Mouse (Mus musculus) myocyte (in vitro differentiated cells): ENCODE results near the gene Samd7. TPM values are rescaled to one million over a fixed set of nuclear protein-coding genes. Genes with fewer than 3 reads are reported as not detected.

Source experiments
- H3K27me3 ChIP-seq: one replicate; pipeline ENCODE4 v1.6.1; 2011; ENCODE audit not compliant: control insufficient read depth, insufficient read depth, insufficient read length
- H3K36me3 ChIP-seq: one replicate; pipeline ENCODE4 v1.6.1; 2011; ENCODE audit not compliant: control insufficient read depth, insufficient read depth
- H3K4me2 ChIP-seq: one replicate; pipeline ENCODE4 v1.6.1; 2011; ENCODE audit warnings: low read depth, control low read depth
- H3K4me3 ChIP-seq: one replicate; pipeline ENCODE4 v1.5.1; 2011; ENCODE audit warnings: mild to moderate bottlenecking, control low read depth, moderate library complexity
- H3K79me2 ChIP-seq: one replicate; pipeline ENCODE4 v1.6.1; 2011; ENCODE audit not compliant: control insufficient read depth, insufficient read depth
- H3ac ChIP-seq: one replicate; pipeline ENCODE4 v1.6.1; 2011; ENCODE audit not compliant: control insufficient read depth, insufficient read length
- CEBPB ChIP-seq: IDR thresholded peaks from 2 replicates; pipeline ENCODE4 v1.6.1; 2011; ENCODE audit warnings: mild to moderate bottlenecking, moderate library complexity; ENCODE audit not compliant: poor library complexity, insufficient read depth, severe bottlenecking
- E2F4 ChIP-seq: IDR thresholded peaks from one replicate; pipeline ENCODE4 v1.6.1; 2011; ENCODE audit warnings: mild to moderate bottlenecking, control low read depth, moderate library complexity; ENCODE audit not compliant: insufficient read depth
- MAX ChIP-seq: IDR thresholded peaks from one replicate; pipeline ENCODE4 v1.6.1; 2011; ENCODE audit warnings: low read depth, mild to moderate bottlenecking, control low read depth
- MYOD1 ChIP-seq, 3 experiments: IDR thresholded peaks; one replicate each; pipeline ENCODE4 v1.6.1; 2011; ENCODE audit warnings: control low read depth in 2 of 3, low read depth in 2 of 3, mild to moderate bottlenecking in 2 of 3, moderate library complexity in 1 of 3; ENCODE audit not compliant: insufficient read length in 2 of 3, control insufficient read depth in 1 of 3
- MYOG ChIP-seq, 3 experiments: IDR thresholded peaks; one replicate each; pipeline ENCODE4 v1.6.1; 2011; ENCODE audit warnings: control low read depth in 2 of 3, low read depth in 2 of 3, mild to moderate bottlenecking in 2 of 3; ENCODE audit not compliant: insufficient read length in 2 of 3, control insufficient read depth in 1 of 3, insufficient read depth in 1 of 3
- POLR2A ChIP-seq: IDR thresholded peaks from one replicate; pipeline ENCODE4 v1.6.1; 2011; ENCODE audit warnings: low read depth, mild to moderate bottlenecking, control low read depth, moderate library complexity; ENCODE audit not compliant: insufficient read length
- POLR2AphosphoS2 ChIP-seq: IDR thresholded peaks from one replicate; pipeline ENCODE4 v1.6.1; 2011; ENCODE audit warnings: low read depth, control low read depth; ENCODE audit not compliant: insufficient read length
- REST ChIP-seq: IDR thresholded peaks from one replicate; pipeline ENCODE4 v1.6.1; 2011; ENCODE audit warnings: mild to moderate bottlenecking, control low read depth, moderate library complexity; ENCODE audit not compliant: insufficient read depth, insufficient read length
- SRF ChIP-seq: IDR thresholded peaks from one replicate; pipeline ENCODE4 v1.6.1; 2011; ENCODE audit warnings: low read depth; ENCODE audit not compliant: control insufficient read depth, insufficient read length
- TCF12 ChIP-seq: IDR thresholded peaks from one replicate; pipeline ENCODE4 v1.6.1; 2011; ENCODE audit warnings: mild to moderate bottlenecking, control low read depth; ENCODE audit not compliant: poor library complexity, insufficient read depth, severe bottlenecking
- TCF3 ChIP-seq: IDR thresholded peaks from one replicate; pipeline ENCODE4 v1.6.1; 2011; ENCODE audit warnings: low read depth, control low read depth; ENCODE audit not compliant: insufficient read length
- USF1 ChIP-seq: IDR thresholded peaks from one replicate; pipeline ENCODE4 v1.6.1; 2011; ENCODE audit warnings: low read depth, mild to moderate bottlenecking, control low read depth, moderate library complexity
- polyA plus RNA-seq: library from polyadenylated mRNA; unstranded; fragments of >200 nt; fragmentation: generic; extraction: Trizol; gene quantifications from one replicate; pipeline ENCODE4 v1.2.1, GENCODE M21; 2012; ENCODE audit warnings: missing spikeins

Gene Samd7
- polyA plus RNA-seq, 1 experiment, result not detected

GRCm38 (mm10) chr3:30742891-30743290 lies 3.2 kb upstream of the Samd7 start:
- Histone ChIP-seq H3K79me2 (no peaks in the 10 kb centered on the region), H3K4me2 (no peak overlapping the region), H3ac (no peak overlapping the region), H3K36me3 (no peaks in the 10 kb centered on the region), H3K27me3 (peaks cover 3% of the 10 kb centered on the region), H3K4me3 (no peak overlapping the region)
- TF ChIP-seq MAX (no peak), CEBPB (no peak), REST (no peak), TCF3 (no peak), E2F4 (no peak), POLR2AphosphoS2 (no peak), USF1 (no peak), MYOG (IDR thresholded peaks at IDR 0.05; ENCODE audit: control insufficient read depth in 1 of 3, insufficient read depth in 1 of 3, insufficient read length in 2 of 3, low read depth in 2 of 3) (no peak), TCF12 (no peak), POLR2A (no peak), MYOD1 (IDR thresholded peaks at IDR 0.05; ENCODE audit: control insufficient read depth in 1 of 3, insufficient read length in 2 of 3, low read depth in 2 of 3) (no peak), SRF (no peak)

DNA sequence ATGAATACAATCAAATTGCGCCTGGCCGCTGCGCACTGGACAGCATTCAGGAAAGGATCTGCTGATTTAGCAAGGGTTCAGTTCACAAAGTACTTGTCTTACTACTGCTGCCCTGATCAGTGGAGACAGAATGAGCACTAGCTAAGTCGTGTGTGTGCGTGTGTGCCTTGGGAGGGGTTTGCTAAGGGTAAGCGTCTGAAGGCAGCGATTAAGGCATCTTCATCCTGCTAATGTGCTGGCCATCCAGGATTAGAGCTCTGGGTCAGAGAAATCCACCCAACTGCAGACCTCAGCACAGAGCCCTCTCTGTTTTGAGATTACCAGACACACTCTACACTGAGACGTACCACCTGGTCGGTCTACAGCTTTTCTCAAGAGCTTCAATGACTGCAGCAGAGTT lies 2.2 kb downstream of the Samd7 start:
- Histone ChIP-seq H3K4me3 (no peak overlapping the region), H3K36me3 (no peaks in the 10 kb centered on the region), H3K4me2 (no peak overlapping the region), H3K79me2 (no peaks in the 10 kb centered on the region), H3K27me3 (peaks cover 3% of the 10 kb centered on the region), H3ac (no peak overlapping the region)
- TF ChIP-seq MAX (no peak), REST (no peak), TCF12 (no peak), E2F4 (no peak), TCF3 (no peak), CEBPB (no peak), POLR2A (no peak), MYOG (IDR thresholded peaks at IDR 0.05; ENCODE audit: control insufficient read depth in 1 of 3, insufficient read depth in 1 of 3, insufficient read length in 2 of 3, low read depth in 2 of 3) (no peak), POLR2AphosphoS2 (no peak), MYOD1 (IDR thresholded peaks at IDR 0.05; ENCODE audit: control insufficient read depth in 1 of 3, insufficient read length in 2 of 3, low read depth in 2 of 3) (no peak), USF1 (no peak)

DNA sequence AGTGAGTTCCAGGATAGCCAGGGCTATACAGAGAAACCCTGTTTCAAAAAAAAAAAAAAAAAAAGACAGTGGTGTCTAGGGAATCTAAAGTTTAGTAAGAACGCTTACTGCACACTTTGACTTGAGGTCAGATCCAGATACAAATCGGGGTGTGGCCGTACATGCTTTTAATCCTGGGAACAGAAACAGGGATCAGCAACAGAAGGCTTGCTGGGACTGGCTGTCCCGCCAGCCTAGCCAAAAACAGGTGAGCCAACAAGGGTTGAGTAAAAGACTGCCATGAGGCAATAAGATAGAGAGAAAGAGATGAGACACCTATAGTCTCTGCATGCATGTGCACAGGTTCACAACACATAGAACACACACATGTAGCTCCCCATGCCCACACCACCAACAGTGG lies 8.6 kb downstream of the Samd7 start:
- Histone ChIP-seq H3K27me3 (no peaks in the 10 kb centered on the region), H3K79me2 (no peaks in the 10 kb centered on the region), H3K36me3 (no peaks in the 10 kb centered on the region), H3K4me2 (no peak overlapping the region), H3ac (no peak overlapping the region), H3K4me3 (no peak overlapping the region)
- no peak for TF ChIP-seq POLR2A
- no peak for TF ChIP-seq MAX
- TF ChIP-seq TCF3, result no peak
- TF ChIP-seq REST, result no peak
- no peak for TF ChIP-seq MYOD1 (IDR thresholded peaks at IDR 0.05; ENCODE audit: control insufficient read depth in 1 of 3, insufficient read length in 2 of 3, low read depth in 2 of 3)
- TF ChIP-seq TCF12, result no peak

DNA sequence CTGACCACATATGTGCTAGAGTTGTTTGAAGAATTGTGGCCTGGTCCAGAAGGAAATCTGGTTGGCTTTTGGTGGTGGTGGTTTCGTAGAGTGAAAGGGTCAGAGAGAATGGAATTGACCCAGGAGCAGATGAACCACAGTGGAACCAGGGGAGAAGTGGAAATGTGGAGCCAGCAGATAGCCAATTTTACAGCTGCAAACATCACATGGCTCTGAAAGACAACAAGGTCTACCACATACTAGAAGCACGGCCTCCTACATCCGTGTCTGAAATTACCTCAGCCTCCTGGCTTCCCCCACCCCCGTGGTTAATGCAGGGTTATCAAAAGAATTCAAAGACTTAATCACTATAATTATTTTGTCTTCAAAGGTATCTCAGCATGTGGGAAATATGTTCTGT lies 18.8 kb downstream of the Samd7 start:
- no peaks in the 10 kb centered on the region for H3K79me2 ChIP-seq
- H3K27me3 ChIP-seq, result no peaks in the 10 kb centered on the region
- no peaks in the 10 kb centered on the region for H3K36me3 ChIP-seq
- no peak for TF ChIP-seq E2F4
- no peak for TF ChIP-seq MYOD1 (IDR thresholded peaks at IDR 0.05; ENCODE audit: control insufficient read depth in 1 of 3, insufficient read length in 2 of 3, low read depth in 2 of 3)
- TF ChIP-seq MAX, result no peak
- TF ChIP-seq CEBPB, result no peak
- no peak for TF ChIP-seq TCF3
- no peak for TF ChIP-seq TCF12
- no peak for TF ChIP-seq SRF
- TF ChIP-seq POLR2AphosphoS2, result no peak
- no peak for TF ChIP-seq REST
- no peak for TF ChIP-seq POLR2A
- TF ChIP-seq MYOG (IDR thresholded peaks at IDR 0.05; ENCODE audit: control insufficient read depth in 1 of 3, insufficient read depth in 1 of 3, insufficient read length in 2 of 3, low read depth in 2 of 3), result no peak
- no peak overlapping the region for H3K4me2 ChIP-seq
- H3ac ChIP-seq, result no peak overlapping the region
- no peak overlapping the region for H3K4me3 ChIP-seq
